Mouse (Mus musculus): Measurements from ENCODE around the gene Kif24. TPM values are rescaled to one million over a fixed set of nuclear protein-coding genes. Genes with fewer than 3 reads are reported as not detected.

Gene Kif24
- total RNA-seq, 1 experiment = 9.7 TPM

- DNase-seq (ENCODE audit: low read depth, low spot score) = no peak
- Histone ChIP-seq H3K36me3 (ENCODE audit: control insufficient read depth, insufficient read depth, low read length, poor library complexity, severe bottlenecking) (no peaks in the 10 kb centered on the region), H3K4me1 (ENCODE audit: control insufficient read depth in 2 of 2, insufficient read depth in 2 of 2, low read length in 2 of 2, poor library complexity in 1 of 2) (peaks cover 2 to 5% of the 10 kb centered on the region in 2 experiments; a peak in 1 of 4 replicates), H3K9me3 (ENCODE audit: control insufficient read depth, insufficient read depth, low read depth, low read length) (no peaks in the 10 kb centered on the region), H3K4me3 (ENCODE audit: insufficient read depth in 1 of 2, low read depth in 1 of 2, low read length in 2 of 2, poor library complexity in 1 of 2, severe bottlenecking in 1 of 2) (no peak overlapping the region), H3K27ac (ENCODE audit: insufficient read depth, low read depth, low read length, poor library complexity, severe bottlenecking) (no peak overlapping the region), H3K9ac (ENCODE audit: insufficient read depth, low read depth, low read length, poor library complexity, severe bottlenecking) (no peak overlapping the region)
- TF ChIP-seq HCFC1 (IDR thresholded peaks at IDR 0.05; ENCODE audit: borderline replicate concordance, insufficient read depth, low read length) (no peak), CHD2 (IDR thresholded peaks at IDR 0.05; ENCODE audit: low read depth, low read length) (no peak), ZNF384 (IDR thresholded peaks at IDR 0.05; ENCODE audit: low read depth, low read length) (no peak), ZC3H11A (IDR thresholded peaks at IDR 0.05; ENCODE audit: borderline replicate concordance, low read depth, low read length) (no peak), MAFK (IDR thresholded peaks at IDR 0.05; ENCODE audit: insufficient read depth, low read depth, low read length) (peak; percentile 58; the same call in 1 of the 2 replicates)
- in situ Hi-C loops (cut with MboI; ENCODE audit: low sequenced_read_pairs in 2 of 2, unreplicated experiment in 2 of 2) = no loop called here
Measured at GRCm38 (mm10) chr4:41353265-41353664, 111.4 kb downstream of the Kif24 start.

GRCm38 (mm10) chr4:41352758-41353157, 111.9 kb downstream of the Kif24 start:
- Histone ChIP-seq H3K9me3 (ENCODE audit: control insufficient read depth, insufficient read depth, low read depth, low read length) (no peaks in the 10 kb centered on the region), H3K36me3 (ENCODE audit: control insufficient read depth, insufficient read depth, low read length, poor library complexity, severe bottlenecking) (no peaks in the 10 kb centered on the region), H3K4me1 (ENCODE audit: control insufficient read depth in 2 of 2, insufficient read depth in 2 of 2, low read length in 2 of 2, poor library complexity in 1 of 2) (peaks cover 2 to 8% of the 10 kb centered on the region in 2 experiments; a peak in 2 of 4 replicates), H3K9ac (ENCODE audit: insufficient read depth, low read depth, low read length, poor library complexity, severe bottlenecking) (no peak overlapping the region), H3K27ac (ENCODE audit: insufficient read depth, low read depth, low read length, poor library complexity, severe bottlenecking) (no peak overlapping the region), H3K4me3 (ENCODE audit: insufficient read depth in 1 of 2, low read depth in 1 of 2, low read length in 2 of 2, poor library complexity in 1 of 2, severe bottlenecking in 1 of 2) (no peak overlapping the region)
- in situ Hi-C loops (cut with MboI; ENCODE audit: low sequenced_read_pairs in 2 of 2, unreplicated experiment in 2 of 2) = no loop called here
- DNase-seq (ENCODE audit: low read depth, low spot score) = no peak
- TF ChIP-seq MAFK (IDR thresholded peaks at IDR 0.05; ENCODE audit: insufficient read depth, low read depth, low read length) (0 out of 2 replicates have a peak, but pooled peaks have one; percentile 49), ZC3H11A (IDR thresholded peaks at IDR 0.05; ENCODE audit: borderline replicate concordance, low read depth, low read length) (no peak)

- Histone ChIP-seq H3K27ac (ENCODE audit: insufficient read depth, low read depth, low read length, poor library complexity, severe bottlenecking) (peak overlapping the region; percentile 83), H3K4me1 (ENCODE audit: control insufficient read depth in 2 of 2, insufficient read depth in 2 of 2, low read length in 2 of 2, poor library complexity in 1 of 2) (peaks cover 0 to 8% of the 10 kb centered on the region in 2 experiments; a peak in 2 of 4 replicates), H3K4me3 (ENCODE audit: insufficient read depth in 1 of 2, low read depth in 1 of 2, low read length in 2 of 2, poor library complexity in 1 of 2, severe bottlenecking in 1 of 2) (peak overlapping the region; percentile 90 to 95), H3K9ac (ENCODE audit: insufficient read depth, low read depth, low read length, poor library complexity, severe bottlenecking) (peak overlapping the region; percentile 96), H3K36me3 (ENCODE audit: control insufficient read depth, insufficient read depth, low read length, poor library complexity, severe bottlenecking) (no peaks in the 10 kb centered on the region), H3K9me3 (ENCODE audit: control insufficient read depth, insufficient read depth, low read depth, low read length) (no peaks in the 10 kb centered on the region)
- DNase-seq (ENCODE audit: low read depth, low spot score) = no peak
- in situ Hi-C loops (cut with MboI; ENCODE audit: low sequenced_read_pairs in 2 of 2, unreplicated experiment in 2 of 2) = no loop called here
- TF ChIP-seq ZNF384 (IDR thresholded peaks at IDR 0.05; ENCODE audit: low read depth, low read length) (no peak), CHD2 (IDR thresholded peaks at IDR 0.05; ENCODE audit: low read depth, low read length) (no peak), MAFK (IDR thresholded peaks at IDR 0.05; ENCODE audit: insufficient read depth, low read depth, low read length) (no peak), HCFC1 (IDR thresholded peaks at IDR 0.05; ENCODE audit: borderline replicate concordance, insufficient read depth, low read length) (no peak), ZC3H11A (IDR thresholded peaks at IDR 0.05; ENCODE audit: borderline replicate concordance, low read depth, low read length) (no peak)
Measured at GRCm38 (mm10) chr4:41349199-41349591, 115.5 kb downstream of the Kif24 start.

DNA sequence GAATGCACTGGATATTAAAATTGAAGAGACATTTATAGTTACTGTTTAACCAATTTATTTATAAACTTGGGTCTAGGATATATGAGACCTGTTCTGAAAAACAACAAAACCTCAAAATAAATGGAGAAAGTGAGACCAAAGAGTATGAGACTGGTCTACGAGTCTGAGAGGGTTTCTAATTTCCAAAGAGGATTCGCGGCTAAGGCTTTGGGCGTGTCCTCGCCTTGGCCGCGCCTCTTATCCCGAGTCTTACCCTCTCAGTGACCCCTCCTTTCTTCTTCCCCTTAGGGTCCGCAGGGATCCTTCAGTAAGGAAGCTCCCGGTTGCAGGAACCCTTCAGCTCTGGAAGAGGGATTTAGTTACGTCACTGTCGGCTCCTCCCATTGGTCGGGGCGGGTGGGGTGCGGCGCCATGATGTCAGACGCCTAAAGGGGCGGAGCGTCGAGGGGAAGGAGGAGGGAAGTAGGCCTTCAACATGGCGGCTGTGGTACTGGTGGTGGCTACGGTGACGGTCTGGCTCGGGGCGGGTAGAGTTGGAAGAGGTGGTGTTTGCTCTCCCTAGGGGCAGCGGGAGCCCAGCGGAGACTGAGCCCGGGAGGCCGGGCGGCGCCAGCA, 116.0 kb downstream of the Kif24 start, which contains the start of gene Ubap1:
Gene Ubap1, plus strand, starts transcription at position 413 of the 615 bp plus-strand sequence.
- Histone ChIP-seq H3K36me3 (ENCODE audit: control insufficient read depth, insufficient read depth, low read length, poor library complexity, severe bottlenecking) (no peaks in the 10 kb centered on the region), H3K27ac (ENCODE audit: insufficient read depth, low read depth, low read length, poor library complexity, severe bottlenecking) (peak within 1 kb of the TSS; percentile 83), H3K4me1 (ENCODE audit: control insufficient read depth in 2 of 2, insufficient read depth in 2 of 2, low read length in 2 of 2, poor library complexity in 1 of 2) (peaks cover 0 to 8% of the 10 kb centered on the region in 2 experiments; a peak in 2 of 4 replicates), H3K9me3 (ENCODE audit: control insufficient read depth, insufficient read depth, low read depth, low read length) (no peaks in the 10 kb centered on the region), H3K9ac (ENCODE audit: insufficient read depth, low read depth, low read length, poor library complexity, severe bottlenecking) (peak within 1 kb of the TSS; percentile 96), H3K4me3 (ENCODE audit: insufficient read depth in 1 of 2, low read depth in 1 of 2, low read length in 2 of 2, poor library complexity in 1 of 2, severe bottlenecking in 1 of 2) (peak within 1 kb of the TSS; percentile 90 to 95)
- peak; percentile 98 for DNase-seq (ENCODE audit: low read depth, low spot score)
- in situ Hi-C loops (cut with MboI; ENCODE audit: low sequenced_read_pairs in 2 of 2, unreplicated experiment in 2 of 2) = no loop called here
- no peak for TF ChIP-seq ZC3H11A (IDR thresholded peaks at IDR 0.05; ENCODE audit: borderline replicate concordance, low read depth, low read length)
- TF ChIP-seq CHD2 (IDR thresholded peaks at IDR 0.05; ENCODE audit: low read depth, low read length) = no peak
- no peak for TF ChIP-seq HCFC1 (IDR thresholded peaks at IDR 0.05; ENCODE audit: borderline replicate concordance, insufficient read depth, low read length)
- no peak for TF ChIP-seq MAFK (IDR thresholded peaks at IDR 0.05; ENCODE audit: insufficient read depth, low read depth, low read length)
- no peak for TF ChIP-seq ZNF384 (IDR thresholded peaks at IDR 0.05; ENCODE audit: low read depth, low read length)
